Comparison of ENCODE assay signal across 8 mouse cellular contexts in the genomic region with DNA sequence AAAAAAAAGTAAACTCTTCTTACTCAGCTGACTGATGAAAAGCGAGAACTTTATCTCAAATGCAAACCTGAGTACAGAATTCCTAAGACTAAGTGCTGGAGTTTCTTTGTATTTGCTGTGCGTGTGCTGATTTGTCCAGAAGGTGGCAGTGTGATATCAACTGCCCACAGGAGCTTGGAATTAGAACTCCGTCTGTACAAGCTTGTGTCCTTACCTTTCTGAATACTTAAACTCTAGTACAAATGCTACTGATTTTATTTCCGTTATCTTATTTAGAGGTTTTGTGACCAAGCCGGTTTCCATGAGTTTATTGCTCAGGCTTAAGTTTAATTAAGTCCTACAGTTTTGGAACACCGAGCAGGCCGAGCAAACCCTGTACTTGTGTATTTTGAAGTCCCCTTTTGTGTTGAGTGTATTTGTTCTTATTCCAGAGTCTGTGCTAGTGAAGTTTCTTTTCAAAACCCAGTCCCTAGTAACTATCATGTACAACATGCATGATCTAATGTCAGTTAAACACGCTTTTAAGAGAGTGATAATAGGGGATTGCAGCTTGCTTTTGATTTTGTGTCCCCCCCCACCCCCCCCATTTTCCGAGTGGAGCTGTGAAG.
A peak's percentile ranks its signal among the peaks of the same experiment; 100 is the strongest.
DNase-seq lines count a peak whose midpoint lies in the region; ATAC-seq and TF ChIP-seq lines count a peak whose summit lies in the region.

No protein-coding gene starts in this region.

- peak; percentile 88 for TF ChIP-seq CTCF in intestine, postnatal 0 days (IDR thresholded peaks at IDR 0.05; ENCODE audit: low read depth)

- H3K36me3 ChIP-seq in liver, embryonic 11.5 days (ENCODE audit: control insufficient read depth, insufficient read depth, low read length), result no peaks in the 10 kb centered on the region
- no peaks in the 10 kb centered on the region for H3K36me3 ChIP-seq in intestine, postnatal 0 days (ENCODE audit: control insufficient read depth, insufficient read depth)
- H3K36me3 ChIP-seq in myocyte (ENCODE audit: control insufficient read depth, insufficient read depth), result no peaks in the 10 kb centered on the region

- no peaks in the 10 kb centered on the region for H3K9me3 ChIP-seq in liver, embryonic 11.5 days (ENCODE audit: control insufficient read depth, low read length)
- H3K9me3 ChIP-seq in intestine, postnatal 0 days (ENCODE audit: control insufficient read depth), result no peaks in the 10 kb centered on the region

- intact Hi-C loops in left cerebral cortex, postnatal 25 days (cut with DNase I), result loop anchor here (5.0 to 10.0 kb wide), 4 partner anchors 270 to 1298 kb away; no protein-coding TSS in a partner anchor

- no peak overlapping the region for H3K4me2 ChIP-seq in liver, embryonic 11.5 days
- H3K4me2 ChIP-seq in intestine, postnatal 0 days (replicated peaks; ENCODE audit: low read depth), result no peak overlapping the region
- peak overlapping the region; percentile 19 for H3K4me2 ChIP-seq in myocyte (ENCODE audit: low read depth)

- TF ChIP-seq POLR2A in myocyte (IDR thresholded peaks at IDR 0.05; ENCODE audit: insufficient read length, low read depth), result no peak

- no peak for ATAC-seq in liver, embryonic 11.5 days (replicated peaks; ENCODE audit: low FRiP score)
- ATAC-seq in frontal cortex, adult (ENCODE audit: low TSS enrichment), result peak; percentile 97
- ATAC-seq in intestine, postnatal 0 days, result no peak

- peak; percentile 19 for DNase-seq in liver
- DNase-seq in liver, embryonic 11.5 days (ENCODE audit: low spot score), result no peak
- DNase-seq in cerebellum, adult 9-10 months, result peak; percentile 28
- DNase-seq in left cerebral cortex, postnatal 25 days (ENCODE audit: low spot score in 2 of 2), result peak; percentile 62 to 81
- peak; percentile 51 for DNase-seq in yolk sac, embryonic 10.5 days (ENCODE audit: low spot score)

- no peaks in the 10 kb centered on the region for H3K27me3 ChIP-seq in liver, embryonic 11.5 days (replicated peaks; ENCODE audit: control insufficient read depth, insufficient read depth, low read length)
- no peaks in the 10 kb centered on the region for H3K27me3 ChIP-seq in intestine, postnatal 0 days (replicated peaks; ENCODE audit: control insufficient read depth, insufficient read depth, low read length)
- no peaks in the 10 kb centered on the region for H3K27me3 ChIP-seq in myocyte (ENCODE audit: control insufficient read depth, insufficient read depth, insufficient read length)

- no peak overlapping the region for H3K4me3 ChIP-seq in liver, embryonic 11.5 days (ENCODE audit: low read depth, low read length)
- H3K4me3 ChIP-seq in intestine, postnatal 0 days (ENCODE audit: low read depth, low read length), result no peak overlapping the region
- no peak overlapping the region for H3K4me3 ChIP-seq in myocyte

- 39% methylated on average over 9 of the region's 9 CpGs for WGBS in liver, embryonic 11.5 days
- WGBS in intestine, postnatal 0 days, result 28% methylated on average over 9 of the region's 9 CpGs

- H3K27ac ChIP-seq in liver, embryonic 11.5 days (ENCODE audit: low read depth, low read length), result no peak overlapping the region
- H3K27ac ChIP-seq in intestine, postnatal 0 days (ENCODE audit: low read depth, low read length), result no peak overlapping the region

- H3K79me2 ChIP-seq in myocyte (ENCODE audit: control insufficient read depth, insufficient read depth), result no peaks in the 10 kb centered on the region

- H3K9ac ChIP-seq in liver, embryonic 11.5 days (ENCODE audit: low read depth, low read length), result no peak overlapping the region
- no peak overlapping the region for H3K9ac ChIP-seq in intestine, postnatal 0 days (ENCODE audit: low read depth, low read length)

- H3K4me1 ChIP-seq in liver, embryonic 11.5 days (replicated peaks; ENCODE audit: control insufficient read depth, insufficient read depth, low read length), result no peaks in the 10 kb centered on the region
- no peaks in the 10 kb centered on the region for H3K4me1 ChIP-seq in intestine, postnatal 0 days (replicated peaks; ENCODE audit: control insufficient read depth, insufficient read depth, low read length)

- no peak overlapping the region for H3ac ChIP-seq in myocyte (ENCODE audit: control insufficient read depth, insufficient read length)

TF ChIP-seq in myocyte, 11 proteins besides CTCF, POLR2A, EP300 and RAD21:
- TF ChIP-seq SRF (IDR thresholded peaks at IDR 0.05; ENCODE audit: control insufficient read depth, insufficient read length, low read depth) (no peak), TCF12 (IDR thresholded peaks at IDR 0.05; ENCODE audit: insufficient read depth, poor library complexity, severe bottlenecking) (no peak), E2F4 (IDR thresholded peaks at IDR 0.05; ENCODE audit: insufficient read depth) (no peak)
